Mouse (Mus musculus): ENCODE results near the gene Myo3a. TPM values are rescaled to one million over a fixed set of nuclear protein-coding genes. Genes with fewer than 3 reads are reported as not detected.

The Myo3a gene
- polyA plus RNA-seq, 1 experiment from 2014 or later: 0.09 TPM

DNA sequence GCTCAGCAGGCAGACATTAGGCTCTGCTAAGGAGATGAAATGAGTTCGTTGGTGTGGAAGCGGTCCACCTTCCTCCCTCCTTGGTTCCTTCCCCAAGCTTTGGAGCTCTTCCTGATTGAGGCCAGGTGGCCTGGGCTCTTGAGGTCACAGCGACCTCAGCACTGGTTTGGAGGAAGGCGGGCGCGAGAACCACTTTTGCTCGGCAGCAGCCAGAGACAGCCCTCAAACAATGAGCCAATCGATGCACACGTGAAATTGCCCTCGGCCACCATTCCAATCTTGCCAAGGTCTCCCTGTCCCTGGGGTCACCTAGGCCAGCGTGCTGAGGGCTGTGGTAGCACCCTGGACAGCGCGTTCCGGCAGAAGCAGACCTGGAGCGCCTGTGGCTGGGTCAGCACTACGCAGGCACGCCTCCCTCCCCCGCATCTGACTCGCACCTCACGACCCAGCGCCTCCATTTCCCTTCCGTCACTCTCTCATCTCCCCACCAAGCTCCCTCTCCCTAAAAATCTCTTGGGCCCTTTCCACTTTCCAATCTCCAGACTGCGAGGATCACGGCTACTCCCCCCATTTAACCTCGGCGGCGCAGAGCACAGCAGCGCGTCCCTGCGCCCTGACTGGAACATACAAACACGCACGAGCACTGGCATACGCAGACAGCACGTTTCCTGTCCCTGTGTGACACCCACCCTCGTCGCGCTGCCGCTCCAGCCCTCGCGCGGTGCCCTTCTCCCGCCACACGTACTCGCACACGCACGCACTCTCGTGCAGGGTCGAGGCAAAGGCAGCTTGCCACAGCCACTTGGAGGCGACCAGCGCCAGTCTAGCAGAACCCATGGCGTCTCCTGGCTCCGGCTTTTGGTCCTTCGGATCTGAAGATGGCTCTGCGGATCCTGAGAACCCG is 394.8 kb downstream of the Myo3a start, which contains the start of gene Gad2:
TSS of gene Gad2 (plus strand) at position 378 of the 904 bp plus-strand sequence.
- H3K9ac ChIP-seq (replicated peaks): peak within 1 kb of the TSS; percentile 80
- peaks cover 48% of the 10 kb centered on the region for H3K4me1 ChIP-seq (replicated peaks)
- peak within 1 kb of the TSS; percentile 56 for H3K4me3 ChIP-seq (replicated peaks)
- H3K4me2 ChIP-seq (replicated peaks): peak within 1 kb of the TSS; percentile 77
- peaks cover 88% of the 10 kb centered on the region for H3K27me3 ChIP-seq
- under 1% methylated on average over 55 of the region's 55 CpGs for WGBS
- peak within 1 kb of the TSS; percentile 97 for H3K27ac ChIP-seq
- peak; percentile 87 for ATAC-seq
- H3K36me3 ChIP-seq: no peaks in the 10 kb centered on the region
- H3K9me3 ChIP-seq: no peaks in the 10 kb centered on the region

DNA sequence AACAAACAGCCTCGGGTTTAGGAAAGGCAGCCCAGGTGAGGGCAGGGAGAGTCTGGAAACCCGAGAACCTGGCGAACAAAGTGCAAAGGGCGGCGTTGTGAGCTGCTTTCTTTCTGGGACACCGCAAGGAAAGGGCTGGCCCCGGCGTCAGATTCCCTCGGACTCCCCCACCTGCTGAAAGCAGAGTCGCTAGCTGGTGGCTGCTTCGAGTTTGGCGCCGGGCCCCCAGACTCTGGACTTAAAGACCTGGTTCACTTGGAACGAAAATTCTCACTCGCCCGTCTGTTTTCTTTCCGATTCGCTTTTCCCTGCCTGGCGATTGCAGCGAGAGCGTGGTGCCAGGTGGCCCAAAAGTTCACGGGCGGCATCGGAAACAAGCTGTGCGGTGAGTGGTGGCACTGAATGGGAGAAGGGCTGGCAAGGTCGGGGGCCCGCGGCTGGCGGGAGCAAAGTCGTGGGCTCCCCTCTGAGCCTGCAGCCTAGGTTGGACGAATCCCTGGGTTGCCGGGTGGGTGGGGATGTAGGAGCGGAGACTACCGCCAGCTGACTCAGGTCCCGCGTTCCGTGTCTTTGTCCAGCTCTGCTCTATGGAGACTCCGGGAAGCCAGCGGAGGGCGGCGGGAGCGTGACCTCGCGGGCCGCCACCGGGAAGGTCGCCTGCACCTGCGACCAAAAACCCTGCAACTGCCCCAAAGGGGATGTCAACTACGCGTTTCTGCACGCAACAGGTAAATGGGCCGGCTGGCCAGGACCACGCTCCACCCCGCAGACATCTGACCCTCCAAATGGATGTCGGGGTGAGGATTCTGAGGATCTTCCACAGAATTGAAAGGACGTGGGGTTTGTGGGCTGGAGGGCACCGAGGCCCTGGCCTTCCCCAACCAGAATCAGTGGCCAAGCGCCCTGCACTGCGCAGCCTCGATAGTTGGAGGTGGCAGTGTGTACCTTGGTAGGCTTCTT is 396.1 kb downstream of the Myo3a start:
- Histone ChIP-seq H3K4me2 (replicated peaks) (peak overlapping the region; percentile 77), H3K9me3 (no peaks in the 10 kb centered on the region), H3K4me1 (replicated peaks) (peaks cover 51% of the 10 kb centered on the region), H3K4me3 (replicated peaks) (peak overlapping the region; percentile 56), H3K36me3 (no peaks in the 10 kb centered on the region), H3K27me3 (peaks cover 88% of the 10 kb centered on the region), H3K9ac (replicated peaks) (peak overlapping the region; percentile 80), H3K27ac (peak overlapping the region; percentile 97)
- no peak for ATAC-seq
- WGBS: under 1% methylated on average over 60 of the region's 60 CpGs

DNA sequence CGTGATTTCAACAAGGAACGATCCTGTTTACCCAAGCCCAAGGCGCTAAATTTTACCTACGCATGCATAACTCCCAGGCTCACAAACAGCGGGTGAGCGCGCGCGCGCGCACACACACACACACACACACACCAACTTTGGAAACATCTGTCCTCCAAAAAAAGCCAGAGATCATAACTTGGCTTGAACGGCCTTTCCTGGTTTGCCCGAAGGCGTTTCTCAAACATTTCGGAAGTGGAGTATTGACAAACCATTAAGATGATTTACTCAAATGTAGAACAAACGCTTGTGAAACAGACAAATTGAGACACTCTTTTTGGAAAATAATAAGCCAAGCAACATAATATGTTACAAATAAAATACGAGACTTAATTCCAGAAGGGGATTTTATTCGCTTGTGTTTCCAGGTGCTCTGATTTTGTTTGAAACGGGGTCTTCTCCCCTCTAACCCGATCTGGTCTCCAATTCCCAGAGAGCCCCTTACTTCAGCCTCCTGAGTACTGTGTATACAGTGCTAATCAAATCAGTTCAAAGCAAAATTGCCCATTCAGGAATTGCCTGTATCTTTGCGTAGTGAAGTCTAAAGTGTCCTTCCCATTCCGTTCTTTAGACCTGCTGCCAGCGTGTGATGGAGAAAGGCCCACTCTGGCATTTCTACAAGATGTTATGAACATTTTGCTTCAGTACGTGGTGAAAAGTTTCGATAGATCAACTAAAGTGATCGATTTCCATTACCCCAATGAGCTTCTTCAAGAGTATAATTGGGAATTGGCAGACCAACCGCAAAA is 397.1 kb downstream of the Myo3a start:
- WGBS: 3% methylated on average over 27 of the region's 27 CpGs
- Histone ChIP-seq H3K36me3 (no peaks in the 10 kb centered on the region), H3K27ac (peak overlapping the region; percentile 97), H3K4me3 (replicated peaks) (peak overlapping the region; percentile 56), H3K4me1 (replicated peaks) (peaks cover 49% of the 10 kb centered on the region), H3K27me3 (peaks cover 82% of the 10 kb centered on the region), H3K4me2 (replicated peaks) (peak overlapping the region; percentile 77), H3K9me3 (no peaks in the 10 kb centered on the region), H3K9ac (replicated peaks) (peak overlapping the region; percentile 80)
- no peak for ATAC-seq

DNA sequence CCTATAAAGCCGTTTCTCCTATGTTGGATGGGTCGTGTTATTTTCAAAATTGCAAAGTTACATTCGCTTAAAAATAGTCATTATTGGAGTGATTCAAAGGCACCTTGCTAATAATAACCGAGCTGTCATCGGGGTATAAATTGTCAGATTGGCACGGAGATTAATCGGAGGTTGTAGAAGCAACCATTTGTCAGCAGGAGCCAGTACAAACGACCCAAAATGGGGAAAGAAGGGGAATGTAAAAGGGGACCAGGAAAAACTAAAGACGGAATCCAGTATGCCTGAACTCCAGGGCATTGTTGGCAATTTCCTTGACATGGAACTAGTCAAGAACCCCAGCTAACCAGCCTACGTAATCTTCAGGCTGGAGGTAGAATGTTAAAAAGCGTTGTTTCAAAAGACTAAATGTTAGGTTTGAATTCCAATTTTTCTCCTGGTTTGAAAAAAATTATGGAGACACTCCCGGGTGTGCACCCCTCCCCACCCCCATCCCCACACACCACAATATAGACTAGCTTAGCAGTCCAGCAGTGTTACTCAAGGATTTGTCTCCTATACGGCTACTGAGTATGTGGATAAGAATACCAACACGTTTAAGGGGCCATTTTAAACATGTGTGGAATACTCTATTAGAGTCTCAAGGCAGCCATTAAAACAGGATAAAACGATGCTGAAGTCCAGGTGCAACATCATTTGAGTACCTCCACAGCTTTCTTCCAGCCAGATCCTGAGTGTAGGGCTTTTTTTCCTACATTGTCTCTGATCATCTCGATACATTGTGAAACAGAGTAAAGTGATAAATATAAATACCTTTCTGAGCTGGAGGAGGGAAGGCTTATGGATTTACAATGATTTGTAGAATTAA is 398.0 kb downstream of the Myo3a start:
- Histone ChIP-seq H3K36me3 (no peaks in the 10 kb centered on the region), H3K4me1 (replicated peaks) (peaks cover 41% of the 10 kb centered on the region), H3K27ac (peak overlapping the region; percentile 97), H3K4me2 (replicated peaks) (peak overlapping the region; percentile 77), H3K4me3 (replicated peaks) (peak overlapping the region; percentile 56), H3K9ac (replicated peaks) (peak overlapping the region; percentile 80), H3K9me3 (no peaks in the 10 kb centered on the region), H3K27me3 (peaks cover 75% of the 10 kb centered on the region)
- 5% methylated on average over 16 of the region's 16 CpGs for WGBS
- ATAC-seq: no peak

DNA sequence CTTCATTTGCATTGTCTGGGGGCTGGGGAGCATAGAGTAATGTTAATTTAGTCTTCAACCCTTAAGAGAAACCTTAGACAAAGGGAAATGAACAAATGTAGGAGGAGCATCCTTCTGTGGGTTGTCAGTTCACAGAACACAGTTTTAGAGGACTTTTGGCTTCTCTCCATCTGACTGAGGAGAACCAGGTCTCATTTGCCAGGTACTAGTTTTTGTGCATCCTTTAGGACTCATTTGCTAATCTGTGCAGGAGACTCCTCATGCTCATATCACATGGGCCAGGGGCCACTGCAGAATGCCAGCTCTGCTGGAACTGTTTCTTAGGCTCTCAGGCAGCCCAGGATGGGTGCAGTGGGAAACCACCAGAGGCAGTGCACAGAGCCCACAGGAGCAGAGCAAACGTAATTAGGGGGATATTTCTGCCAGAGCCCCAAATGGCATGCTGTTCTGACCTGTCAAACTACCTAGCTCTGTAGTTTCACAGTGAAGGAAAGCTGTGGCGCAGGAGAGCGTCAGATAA is 399.9 kb downstream of the Myo3a start:
- H3K27me3 ChIP-seq: peaks cover 56% of the 10 kb centered on the region
- WGBS: 26% methylated on average over 3 of the region's 3 CpGs
- no peaks in the 10 kb centered on the region for H3K9me3 ChIP-seq
- ATAC-seq: no peak
- peaks cover 23% of the 10 kb centered on the region for H3K4me1 ChIP-seq (replicated peaks)
- peak overlapping the region; percentile 56 for H3K4me3 ChIP-seq (replicated peaks)
- H3K4me2 ChIP-seq (replicated peaks): peak overlapping the region; percentile 77
- no peaks in the 10 kb centered on the region for H3K36me3 ChIP-seq
- peak overlapping the region; percentile 80 for H3K9ac ChIP-seq (replicated peaks)
- H3K27ac ChIP-seq: peak overlapping the region; percentile 97

DNA sequence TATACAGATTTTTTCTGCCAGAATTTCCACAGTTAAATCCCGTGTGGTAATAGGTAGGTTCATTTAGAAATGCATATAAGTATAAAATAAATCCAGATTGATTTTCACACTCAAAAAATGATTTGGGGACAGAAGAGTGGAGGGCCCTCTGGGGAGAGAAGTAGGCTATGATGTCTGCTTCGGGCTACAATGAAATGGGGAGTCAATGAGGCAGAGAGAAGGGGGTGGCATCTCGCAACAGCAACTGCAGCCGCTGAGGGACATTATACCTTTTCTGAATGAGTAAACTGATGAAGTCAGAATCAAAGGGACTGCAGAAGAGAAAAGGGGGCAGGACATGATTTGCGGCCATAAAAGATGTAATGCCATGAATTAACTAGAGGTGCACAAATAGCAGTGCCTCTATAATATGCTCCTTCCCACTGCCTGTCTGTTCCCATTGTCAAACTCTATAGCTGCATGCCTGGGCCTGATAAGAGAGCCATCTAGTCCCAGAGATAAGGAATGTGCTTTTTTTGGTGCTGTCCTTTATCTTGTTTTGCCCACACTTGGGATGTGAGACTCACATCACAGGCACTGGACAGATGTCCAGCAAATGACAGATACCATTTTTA is 400.6 kb downstream of the Myo3a start:
- 16% methylated on average over 5 of the region's 5 CpGs for WGBS
- H3K36me3 ChIP-seq: no peaks in the 10 kb centered on the region
- H3K4me1 ChIP-seq (replicated peaks): peaks cover 16% of the 10 kb centered on the region
- no peaks in the 10 kb centered on the region for H3K9me3 ChIP-seq
- peak overlapping the region; percentile 97 for H3K27ac ChIP-seq
- H3K4me2 ChIP-seq (replicated peaks): peak overlapping the region; percentile 77
- H3K9ac ChIP-seq (replicated peaks): peak overlapping the region; percentile 80
- H3K4me3 ChIP-seq (replicated peaks): peak overlapping the region; percentile 56
- peak; percentile 82 for ATAC-seq
- peaks cover 50% of the 10 kb centered on the region for H3K27me3 ChIP-seq

DNA sequence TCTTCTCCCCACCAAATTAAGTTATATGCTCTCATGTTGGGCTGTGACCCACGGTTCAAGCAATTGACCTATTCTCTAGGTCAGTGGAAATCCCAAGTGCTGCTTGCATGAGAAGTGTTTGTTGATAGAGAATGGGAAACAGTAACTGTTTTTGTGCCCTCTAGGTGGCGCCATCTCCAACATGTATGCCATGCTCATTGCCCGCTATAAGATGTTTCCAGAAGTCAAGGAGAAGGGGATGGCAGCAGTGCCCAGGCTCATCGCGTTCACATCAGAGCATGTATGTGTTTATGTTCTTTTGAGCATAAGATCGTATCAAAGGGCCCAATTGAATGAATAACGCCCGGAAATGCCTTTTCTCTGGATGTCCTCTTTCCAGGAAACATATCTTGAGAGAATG is 407.5 kb downstream of the Myo3a start:
- H3K9me3 ChIP-seq: no peaks in the 10 kb centered on the region
- no peak overlapping the region for H3K4me3 ChIP-seq (replicated peaks)
- H3K36me3 ChIP-seq: peaks cover 12% of the 10 kb centered on the region
- H3K27me3 ChIP-seq: no peaks in the 10 kb centered on the region
- H3K4me2 ChIP-seq (replicated peaks): no peak overlapping the region
- no peak overlapping the region for H3K9ac ChIP-seq (replicated peaks)
- 0 out of 2 replicates have a peak, but pooled peaks cover 4% of the 10 kb centered on the region for H3K4me1 ChIP-seq (replicated peaks)
- WGBS: 43% methylated on average over 8 of the region's 8 CpGs
- no peak for ATAC-seq
- H3K27ac ChIP-seq: no peak overlapping the region

DNA sequence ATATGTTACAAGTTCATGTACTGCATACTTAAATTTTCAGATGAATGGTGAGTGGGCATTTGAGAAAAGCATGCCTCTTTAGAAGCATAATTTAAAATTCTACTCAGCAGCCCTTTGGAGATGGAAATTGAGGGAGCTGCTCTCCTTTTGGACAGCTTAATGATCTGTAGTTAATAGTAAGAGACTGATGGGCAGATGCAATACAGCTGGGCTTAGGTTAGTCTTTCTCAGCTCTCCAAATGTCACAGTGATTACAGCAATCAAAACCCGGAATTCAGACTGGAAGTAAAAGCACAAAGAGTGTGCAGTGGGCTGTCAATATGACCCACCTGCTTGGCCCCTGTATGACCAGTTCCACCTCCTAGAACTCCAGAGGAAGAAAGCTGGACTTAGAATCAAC is 418.8 kb downstream of the Myo3a start:
- no peaks in the 10 kb centered on the region for H3K36me3 ChIP-seq
- H3K9ac ChIP-seq (replicated peaks): no peak overlapping the region
- no peak for ATAC-seq
- peaks cover 14% of the 10 kb centered on the region; the same call in 1 of the 2 replicates for H3K4me1 ChIP-seq (replicated peaks)
- no peak overlapping the region for H3K4me3 ChIP-seq (replicated peaks)
- no peak overlapping the region for H3K27ac ChIP-seq
- no peaks in the 10 kb centered on the region for H3K27me3 ChIP-seq
- 40% methylated on average over 1 of the region's 1 CpGs for WGBS
- H3K4me2 ChIP-seq (replicated peaks): no peak overlapping the region
- no peaks in the 10 kb centered on the region for H3K9me3 ChIP-seq

DNA sequence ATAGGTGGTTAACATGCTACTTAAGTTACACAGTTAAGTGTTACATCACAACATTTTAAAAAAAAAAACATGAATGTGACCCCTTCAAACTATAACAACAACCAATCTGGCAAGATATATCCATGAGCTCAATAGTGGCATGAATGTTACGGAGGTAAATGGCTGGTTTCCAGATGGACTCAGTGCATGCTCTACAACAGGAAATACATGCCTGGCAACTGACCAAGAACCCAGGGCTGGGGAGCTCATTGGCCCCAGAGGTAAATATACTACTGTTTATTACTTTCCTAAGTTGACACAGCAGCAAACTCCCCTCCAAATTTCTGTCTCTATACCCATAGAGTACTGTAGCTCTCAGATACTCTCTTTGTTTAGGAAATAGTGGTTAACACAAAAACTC is 421.1 kb downstream of the Myo3a start:
- Histone ChIP-seq H3K27me3 (no peaks in the 10 kb centered on the region), H3K9me3 (no peaks in the 10 kb centered on the region), H3K4me1 (replicated peaks) (peaks cover 8% of the 10 kb centered on the region; the same call in 1 of the 2 replicates), H3K27ac (no peak overlapping the region), H3K4me3 (replicated peaks) (no peak overlapping the region), H3K9ac (replicated peaks) (no peak overlapping the region), H3K36me3 (peaks cover 5% of the 10 kb centered on the region; the same call in 1 of the 2 replicates), H3K4me2 (replicated peaks) (no peak overlapping the region)
- no peak for ATAC-seq
- 97% methylated on average over 1 of the region's 1 CpGs for WGBS

DNA sequence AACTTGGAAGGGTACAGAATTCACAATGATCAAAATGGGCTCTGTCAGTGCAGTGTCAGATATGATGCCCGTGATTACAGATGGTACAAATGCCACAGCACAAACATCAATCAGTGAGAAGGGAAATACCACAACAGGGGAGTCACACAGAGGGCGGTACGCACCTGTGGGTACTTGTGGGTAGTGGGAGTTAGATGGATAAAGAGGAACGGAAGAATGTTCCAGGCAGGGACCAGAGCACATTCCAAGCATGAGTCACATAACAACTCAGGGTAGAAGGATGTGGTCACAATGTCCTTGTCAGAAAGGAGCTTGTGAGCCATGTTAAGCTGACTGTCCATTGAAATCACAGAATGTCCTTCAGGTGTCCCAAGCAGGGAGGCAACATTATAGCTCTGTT is 424.5 kb downstream of the Myo3a start:
- Histone ChIP-seq H3K9me3 (no peaks in the 10 kb centered on the region), H3K4me1 (replicated peaks) (no peaks in the 10 kb centered on the region), H3K27ac (no peak overlapping the region), H3K9ac (replicated peaks) (no peak overlapping the region), H3K4me2 (replicated peaks) (no peak overlapping the region), H3K36me3 (peaks cover 10% of the 10 kb centered on the region; the same call in 1 of the 2 replicates), H3K27me3 (no peaks in the 10 kb centered on the region), H3K4me3 (replicated peaks) (no peak overlapping the region)
- no peak for ATAC-seq
- WGBS: 91% methylated on average over 4 of the region's 4 CpGs

Data from midbrain, embryonic 13.5 days (tissue).